ENCODE assay signal across 8 mouse cellular contexts in the genomic region with DNA sequence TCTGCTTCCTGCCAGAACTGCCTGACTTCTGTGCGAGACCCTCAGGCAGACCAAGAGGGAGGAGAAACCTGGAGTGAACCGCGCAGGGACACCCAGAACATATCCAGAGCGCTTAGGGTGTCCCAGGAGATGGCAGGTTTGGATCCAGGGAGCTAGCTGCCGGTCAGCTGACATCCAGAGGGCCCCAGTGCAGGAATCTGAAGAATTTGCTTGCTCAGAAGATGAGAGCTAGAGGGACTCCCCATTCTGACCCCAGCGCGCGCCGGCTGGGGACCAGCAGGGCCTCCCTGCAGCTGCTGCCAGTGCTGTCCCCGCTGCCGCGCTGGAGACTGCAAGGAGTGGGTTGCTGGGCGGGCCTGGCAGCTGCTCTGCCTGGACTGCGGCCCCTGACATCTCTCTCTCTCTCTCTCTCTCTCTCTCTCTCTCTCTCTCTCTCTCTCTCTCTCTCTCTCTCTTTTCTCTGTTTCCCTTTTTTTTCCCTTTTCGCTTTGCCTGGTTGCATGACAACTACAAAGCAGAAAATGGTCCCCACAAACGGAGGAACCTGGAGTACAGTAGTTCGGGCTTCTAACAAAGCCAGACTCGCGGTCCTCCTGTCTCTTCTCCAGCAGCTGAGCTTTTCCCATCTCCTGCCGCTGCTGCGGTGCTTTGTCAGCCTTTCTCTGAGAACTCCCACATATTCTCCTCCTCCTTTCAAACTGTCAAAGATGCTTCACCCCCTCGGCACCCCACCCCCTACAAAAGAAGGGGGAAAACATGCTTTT.
A peak's percentile ranks its signal among the peaks of the same experiment; 100 is the strongest.
DNase-seq lines count a peak whose midpoint lies in the region; ATAC-seq lines count a peak whose summit lies in the region.

No protein-coding gene starts in this region.

- peak overlapping the region; percentile 62 for H3K4me2 ChIP-seq in midbrain, embryonic 12.5 days (replicated peaks)
- peak overlapping the region; percentile 67 for H3K4me2 ChIP-seq in stomach, embryonic 16.5 days (ENCODE audit: low read depth, low read length)

- DNase-seq in R1 (ENCODE audit: low read depth, low spot score), result peak; percentile 56
- DNase-seq in cerebellum, postnatal 36 days, result peak; percentile 3 to 15
- DNase-seq in gastrocnemius, postnatal 4 days (ENCODE audit: low spot score in 2 of 2), result peak; percentile 33 to 60
- peak; percentile 49 for DNase-seq in kidney, adult 11 months
- DNase-seq in limb, embryonic 10.5 days (ENCODE audit: low spot score), result peak; percentile 82
- DNase-seq in thymus, postnatal 10 days (ENCODE audit: low spot score in 2 of 2), result no peak

- H3K27ac ChIP-seq in limb, embryonic 10.5 days, result peak overlapping the region; percentile 84
- H3K27ac ChIP-seq in midbrain, embryonic 12.5 days (replicated peaks), result peak overlapping the region; percentile 81
- H3K27ac ChIP-seq in stomach, embryonic 16.5 days (ENCODE audit: low read length), result peak overlapping the region; percentile 42; the same call in 1 of the 2 replicates

- no peaks in the 10 kb centered on the region for H3K9me3 ChIP-seq in limb, embryonic 10.5 days (replicated peaks)
- H3K9me3 ChIP-seq in midbrain, embryonic 12.5 days, result no peaks in the 10 kb centered on the region
- no peaks in the 10 kb centered on the region for H3K9me3 ChIP-seq in stomach, embryonic 16.5 days (replicated peaks; ENCODE audit: control insufficient read depth, low read length)

- peaks cover 18% of the 10 kb centered on the region for H3K4me1 ChIP-seq in limb, embryonic 10.5 days
- peaks cover 21% of the 10 kb centered on the region for H3K4me1 ChIP-seq in midbrain, embryonic 12.5 days
- no peaks in the 10 kb centered on the region for H3K4me1 ChIP-seq in stomach, embryonic 16.5 days (ENCODE audit: control insufficient read depth, insufficient read depth, low read length)

- H3K4me3 ChIP-seq in limb, embryonic 10.5 days, result peak overlapping the region; percentile 49
- H3K4me3 ChIP-seq in midbrain, embryonic 12.5 days, result peak overlapping the region; percentile 38
- peak overlapping the region; percentile 41 for H3K4me3 ChIP-seq in stomach, embryonic 16.5 days (replicated peaks; ENCODE audit: low read length)

- no peaks in the 10 kb centered on the region for H3K36me3 ChIP-seq in limb, embryonic 10.5 days
- H3K36me3 ChIP-seq in midbrain, embryonic 12.5 days, result no peaks in the 10 kb centered on the region
- no peaks in the 10 kb centered on the region for H3K36me3 ChIP-seq in stomach, embryonic 16.5 days (ENCODE audit: control insufficient read depth, insufficient read depth, low read length)

- no peaks in the 10 kb centered on the region for H3K27me3 ChIP-seq in limb, embryonic 10.5 days (ENCODE audit: low read depth, poor library complexity, severe bottlenecking)
- H3K27me3 ChIP-seq in midbrain, embryonic 12.5 days, result no peaks in the 10 kb centered on the region
- H3K27me3 ChIP-seq in stomach, embryonic 16.5 days (ENCODE audit: control insufficient read depth, insufficient read depth, low read length), result no peaks in the 10 kb centered on the region

- H3K9ac ChIP-seq in midbrain, embryonic 12.5 days (replicated peaks), result peak overlapping the region; percentile 48
- H3K9ac ChIP-seq in stomach, embryonic 16.5 days (ENCODE audit: low read length), result peak overlapping the region; percentile 55

- ATAC-seq in midbrain, embryonic 12.5 days (ENCODE audit: low FRiP score, low read depth), result peak; percentile 97
- ATAC-seq in stomach, embryonic 16.5 days (ENCODE audit: insufficient read depth, low FRiP score), result peak; percentile 80

- under 1% methylated on average over 22 of the region's 22 CpGs for WGBS in limb, embryonic 10.5 days
- 2% methylated on average over 22 of the region's 22 CpGs for WGBS in midbrain, embryonic 12.5 days
- 3% methylated on average over 22 of the region's 22 CpGs for WGBS in stomach, embryonic 16.5 days

Comparison
In these comparisons a context has a peak if more than half of its experiments do, and no peak if none do; other contexts are left out.
1. DNase-seq: peak in R1 (single experiment), cerebellum, postnatal 36 days (2 of 2), gastrocnemius, postnatal 4 days (2 of 2), kidney, adult 11 months (single experiment) and limb, embryonic 10.5 days (single experiment); none in thymus, postnatal 10 days (0 of 2).
2. Peak in every context shown above with its lines, with median percentiles within 50 percentile points of each other: H3K27ac ChIP-seq and H3K4me3 ChIP-seq.